In the genomic region with DNA sequence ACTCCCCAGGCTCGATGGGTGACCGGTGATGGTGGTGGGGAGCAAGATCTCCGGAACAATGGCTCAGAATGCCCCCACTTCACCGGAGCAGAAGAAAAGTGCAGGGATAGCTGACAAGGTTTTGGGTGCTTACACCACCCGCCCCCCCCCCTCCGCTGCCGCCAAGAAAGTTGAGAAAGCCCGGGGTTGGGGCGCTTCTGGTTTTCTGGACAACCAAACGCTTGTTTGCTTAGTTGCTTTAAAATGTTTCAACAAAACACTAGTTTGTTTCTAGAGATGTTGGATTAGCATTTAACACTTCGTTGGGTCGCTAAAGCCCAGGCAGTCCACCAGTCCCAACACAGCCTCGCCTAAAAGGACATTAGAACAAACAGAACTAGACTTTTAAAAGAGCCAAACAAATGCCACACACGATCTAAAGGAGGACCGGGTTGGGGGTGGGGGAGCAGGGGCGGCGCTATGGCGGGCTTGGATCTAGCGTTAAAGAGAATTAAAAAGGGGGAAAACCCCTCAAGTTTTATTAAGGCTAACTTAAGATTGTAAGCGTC, we compare ENCODE assay signal across 8 mouse cellular contexts. TPM values are rescaled to one million over a fixed set of nuclear protein-coding genes. Genes with fewer than 3 reads are reported as not detected.
DNase-seq lines count a peak whose midpoint lies in the region; ATAC-seq and TF ChIP-seq lines count a peak whose summit lies in the region.

No protein-coding gene starts in this region.

- no peak for ATAC-seq in erythroblast, adult 5-6 weeks (replicated peaks; ENCODE audit: low FRiP score, poor library complexity, severe bottlenecking)
- ATAC-seq in intestine, postnatal 0 days, result no peak
- ATAC-seq in neural tube, embryonic 13.5 days (ENCODE audit: low read depth), result peak; percentile 38

- peak overlapping the region; percentile 52 for H3K4me3 ChIP-seq in erythroblast, embryonic 14.5 days (replicated peaks)
- peak overlapping the region; percentile 58 for H3K4me3 ChIP-seq in thymus, adult 2 months (ENCODE audit: control insufficient read depth, insufficient read depth, low read length)
- peak overlapping the region; percentile 91 for H3K4me3 ChIP-seq in intestine, postnatal 0 days (ENCODE audit: low read depth, low read length)
- H3K4me3 ChIP-seq in neural tube, embryonic 13.5 days, result peak overlapping the region; percentile 64

- peak overlapping the region; percentile 88 for H3K4me2 ChIP-seq in intestine, postnatal 0 days (replicated peaks; ENCODE audit: low read depth)
- peak overlapping the region; percentile 93 for H3K4me2 ChIP-seq in neural tube, embryonic 13.5 days

- H3K27me3 ChIP-seq in erythroblast, embryonic 14.5 days (ENCODE audit: control insufficient read depth), result peaks cover 65% of the 10 kb centered on the region
- H3K27me3 ChIP-seq in thymus, adult 2 months (ENCODE audit: control insufficient read depth, insufficient read depth, low read length), result no peaks in the 10 kb centered on the region
- no peaks in the 10 kb centered on the region for H3K27me3 ChIP-seq in intestine, postnatal 0 days (replicated peaks; ENCODE audit: control insufficient read depth, insufficient read depth, low read length)
- peaks cover 16% of the 10 kb centered on the region; the same call in 1 of the 2 replicates for H3K27me3 ChIP-seq in neural tube, embryonic 13.5 days

- H3K9me3 ChIP-seq in erythroblast, embryonic 14.5 days (ENCODE audit: control insufficient read depth, low read length), result peaks cover 4% of the 10 kb centered on the region; the same call in 1 of the 2 replicates
- H3K9me3 ChIP-seq in intestine, postnatal 0 days (ENCODE audit: control insufficient read depth), result no peaks in the 10 kb centered on the region
- H3K9me3 ChIP-seq in neural tube, embryonic 13.5 days, result no peaks in the 10 kb centered on the region

- no peak for TF ChIP-seq POLR2A in thymus, adult 2 months (IDR thresholded peaks at IDR 0.05; ENCODE audit: control insufficient read depth, extremely low read depth, insufficient read depth, low read length, poor library complexity)

- peaks cover 8% of the 10 kb centered on the region for H3K4me1 ChIP-seq in erythroblast, embryonic 14.5 days (ENCODE audit: control insufficient read depth)
- H3K4me1 ChIP-seq in thymus, adult 2 months (replicated peaks; ENCODE audit: control insufficient read depth, insufficient read depth, low read length), result peaks cover 17% of the 10 kb centered on the region
- H3K4me1 ChIP-seq in intestine, postnatal 0 days (replicated peaks; ENCODE audit: control insufficient read depth, insufficient read depth, low read length), result no peaks in the 10 kb centered on the region; the same call in none of the 2 replicates
- peaks cover 57% of the 10 kb centered on the region for H3K4me1 ChIP-seq in neural tube, embryonic 13.5 days (replicated peaks)

- H3K36me3 ChIP-seq in erythroblast, embryonic 14.5 days (ENCODE audit: control insufficient read depth), result peaks cover 3% of the 10 kb centered on the region; the same call in 1 of the 2 replicates
- H3K36me3 ChIP-seq in thymus, adult 2 months (ENCODE audit: control insufficient read depth, insufficient read depth, low read length), result no peaks in the 10 kb centered on the region
- H3K36me3 ChIP-seq in intestine, postnatal 0 days (ENCODE audit: control insufficient read depth, insufficient read depth), result peaks cover 8% of the 10 kb centered on the region
- H3K36me3 ChIP-seq in neural tube, embryonic 13.5 days, result no peaks in the 10 kb centered on the region

- no peak for DNase-seq in thymus, adult 2 months
- DNase-seq in thymus, postnatal 14 days, result no peak
- DNase-seq in layer of hippocampus, adult 9-10 months (ENCODE audit: low spot score), result no peak
- DNase-seq in spleen, adult 18-20 months, result no peak

- WGBS in thymus, adult 2 months, result 1% methylated on average over 20 of the region's 20 CpGs
- under 1% methylated on average over 20 of the region's 20 CpGs for WGBS in intestine, postnatal 0 days
- WGBS in neural tube, embryonic 13.5 days, result under 1% methylated on average over 20 of the region's 20 CpGs

- H3K9ac ChIP-seq in intestine, postnatal 0 days (ENCODE audit: low read depth, low read length), result peak overlapping the region; percentile 88
- peak overlapping the region; percentile 82 for H3K9ac ChIP-seq in neural tube, embryonic 13.5 days

- no peak for TF ChIP-seq CTCF in thymus, adult 2 months (IDR thresholded peaks at IDR 0.05; ENCODE audit: borderline replicate concordance, control insufficient read depth, extremely low read depth, insufficient read depth, low read length, poor library complexity)
- no peak for TF ChIP-seq CTCF in intestine, postnatal 0 days (IDR thresholded peaks at IDR 0.05; ENCODE audit: low read depth)

- peak overlapping the region; percentile 90 for H3K27ac ChIP-seq in thymus, adult 2 months (ENCODE audit: control insufficient read depth, insufficient read depth, low read length)
- H3K27ac ChIP-seq in intestine, postnatal 0 days (ENCODE audit: low read depth, low read length), result peak overlapping the region; percentile 97
- peak overlapping the region; percentile 94 for H3K27ac ChIP-seq in neural tube, embryonic 13.5 days (replicated peaks)

RNA-seq across cellular contexts. Expression of a gene that starts 0.6 kb away (rescaled TPM):
- 0.09 and 0.10 TPM in 2 replicates for polyA plus RNA-seq in erythroblast, embryonic 14.5 days (2012)
- total RNA-seq in erythroblast, adult 5-6 weeks (2015; ENCODE audit: low replicate concordance), result 9.4 and 15.6 TPM in 2 replicates
- total RNA-seq in erythroblast, adult 5-6 weeks (2017; ENCODE audit: low replicate concordance), result 7.9 and 13.7 TPM in 2 replicates
- 43.9 and 46.1 TPM in 2 replicates for polyA plus RNA-seq in thymus, adult 2 months (2012; rRNA removed)
- polyA plus RNA-seq in intestine, postnatal 0 days (2015; fragmentation: Nextera tagmentation; extraction: Ambion mirVana), result 27.9 and 34.6 TPM in 2 replicates
- polyA plus RNA-seq in neural tube, embryonic 13.5 days (2015; fragmentation: Nextera tagmentation; extraction: Ambion mirVana), result 23.4 and 29.9 TPM in 2 replicates

Comparison
In these comparisons a context has a peak if more than half of its experiments do, and no peak if none do; other contexts are left out.
1. RNA of a gene that starts 0.6 kb away (polyA plus RNA-seq): 43.9 to 46.1 TPM in thymus, adult 2 months, 27.9 to 34.6 TPM in intestine, postnatal 0 days and 23.4 to 29.9 TPM in neural tube, embryonic 13.5 days; 0.09 to 0.10 TPM in erythroblast, embryonic 14.5 days; every median in the first group is over 10 times any median in the second.
2. Peak in every context shown above with its lines, with median percentiles within 50 percentile points of each other: H3K4me3 ChIP-seq and H3K27ac ChIP-seq.